Comparison of ENCODE assay signal across 40 mouse cellular contexts in genomic region chr2:130432157-130432556, GRCm38 (mm10). TPM values are rescaled to one million over a fixed set of nuclear protein-coding genes. Genes with fewer than 3 reads are reported as not detected.
"Had no signal": no experiment of that assay in that cellular context is flagged by ENCODE, and none has a peak within 500 bp of the region (broad histone marks: within the 10 kb centered on the region; RNA-seq: fewer than 3 reads in every experiment).

No protein-coding gene starts in this region.

- H3K9me3 ChIP-seq: heart, embryonic 10.5 days; hindbrain, embryonic 10.5 days; hindbrain, embryonic 12.5 days; intestine, embryonic 15.5 days; limb, embryonic 10.5 days; limb, embryonic 12.5 days; liver, embryonic 13.5 days; liver, embryonic 15.5 days had no signal

- H3K4me3 ChIP-seq: gastrocnemius, adult 2 months; heart, embryonic 10.5 days; hindbrain, embryonic 10.5 days; hindbrain, embryonic 12.5 days; intestine, embryonic 15.5 days; layer of hippocampus, adult 2 months; left cerebral cortex, adult 2 months; limb, embryonic 10.5 days; limb, embryonic 12.5 days; liver, embryonic 13.5 days; liver, embryonic 15.5 days had no signal

- H3K4me2 ChIP-seq: hindbrain, embryonic 12.5 days; hindbrain, embryonic 14.5 days; intestine, embryonic 15.5 days; limb, embryonic 12.5 days; liver, embryonic 11.5 days; liver, embryonic 13.5 days; liver, embryonic 15.5 days had no signal

- H3K27ac ChIP-seq: gastrocnemius, adult 2 months; heart, embryonic 10.5 days; hindbrain, embryonic 10.5 days; hindbrain, embryonic 12.5 days; hindbrain, embryonic 14.5 days; intestine, embryonic 15.5 days; layer of hippocampus, adult 2 months; left cerebral cortex, adult 2 months; limb, embryonic 10.5 days; limb, embryonic 12.5 days; liver, embryonic 13.5 days; liver, embryonic 15.5 days had no signal

- DNase-seq: gastrocnemius, adult 2 months; gastrocnemius, postnatal 10 days; gastrocnemius, postnatal 25 days; heart, adult 18-20 months; heart, postnatal 10 days; heart, postnatal 4 days; kidney, adult 18-20 months; kidney, adult 8-10 months; kidney, postnatal 10 days; kidney, postnatal 25 days; kidney, postnatal 4 days; liver; liver, embryonic 13.5 days; liver, postnatal 0 days had no signal

- H3K4me1 ChIP-seq: heart, embryonic 10.5 days; hindbrain, embryonic 12.5 days; intestine, embryonic 15.5 days; limb, embryonic 10.5 days; limb, embryonic 12.5 days had no signal

- ATAC-seq: inflammation-experienced regulatory T-cells, adult 6 months; intestine, embryonic 15.5 days; intestine, postnatal 0 days; liver, postnatal 0 days had no signal

- H3K27me3 ChIP-seq: hindbrain, embryonic 12.5 days; intestine, embryonic 15.5 days; limb, embryonic 12.5 days; liver, embryonic 13.5 days; liver, embryonic 15.5 days had no signal

- H3K36me3 ChIP-seq: intestine, embryonic 15.5 days had no signal

- H3K9ac ChIP-seq: hindbrain, embryonic 12.5 days; hindbrain, embryonic 14.5 days; intestine, embryonic 15.5 days; limb, embryonic 12.5 days; liver, embryonic 13.5 days; liver, embryonic 15.5 days; liver, postnatal 0 days had no signal

RNA-seq across cellular contexts. Expression of gene Tmem239, which starts 25.9 kb away (rescaled TPM):
- total RNA-seq: gastrocnemius, adult 2 months; gastrocnemius, postnatal 10 days; gastrocnemius, postnatal 25 days; gastrocnemius, postnatal 4 days; granulocyte monocyte progenitor cell, adult 5-6 weeks; heart, adult 18-20 months; heart, adult 8-10 months; heart, postnatal 10 days; heart, postnatal 25 days; heart, postnatal 4 days; layer of hippocampus, adult 2 months; layer of hippocampus, postnatal 10 days; layer of hippocampus, postnatal 25 days; left cerebral cortex, adult 2 months; left cerebral cortex, postnatal 14 days; left cerebral cortex, postnatal 36 days had no signal
- polyA plus RNA-seq: heart, embryonic 10.5 days; heart, embryonic 14.5 days; heart, embryonic 16.5 days; hindbrain, embryonic 10.5 days; hindbrain, embryonic 12.5 days; hindbrain, embryonic 14.5 days; inflammation-experienced regulatory T-cells, adult 6 months; intestine, embryonic 15.5 days; intestine, postnatal 0 days; kidney, embryonic 14.5 days; kidney, embryonic 16.5 days; limb, embryonic 10.5 days; limb, embryonic 12.5 days; limb, embryonic 14.5 days; liver, embryonic 11.5 days; liver, embryonic 13.5 days; liver, embryonic 15.5 days; liver, postnatal 0 days had no signal

RNA-seq across cellular contexts. Expression of gene 1700020A23Rik, which starts 27.1 kb away (rescaled TPM):
- total RNA-seq: gastrocnemius, adult 2 months; gastrocnemius, postnatal 10 days; gastrocnemius, postnatal 25 days; gastrocnemius, postnatal 4 days; granulocyte monocyte progenitor cell, adult 5-6 weeks; heart, adult 18-20 months; heart, adult 8-10 months; heart, postnatal 10 days; heart, postnatal 25 days; heart, postnatal 4 days; layer of hippocampus, adult 2 months; layer of hippocampus, postnatal 10 days; layer of hippocampus, postnatal 25 days; left cerebral cortex, adult 2 months; left cerebral cortex, postnatal 14 days; left cerebral cortex, postnatal 36 days had no signal
- polyA plus RNA-seq: heart, embryonic 14.5 days; heart, embryonic 16.5 days; hindbrain, embryonic 12.5 days; inflammation-experienced regulatory T-cells, adult 6 months; intestine, embryonic 15.5 days; intestine, postnatal 0 days; kidney, embryonic 14.5 days; kidney, embryonic 16.5 days; limb, embryonic 10.5 days; limb, embryonic 12.5 days; limb, embryonic 14.5 days; liver, embryonic 11.5 days; liver, embryonic 13.5 days; liver, embryonic 15.5 days; liver, postnatal 0 days had no signal
